Mouse (Mus musculus) induced T-regulatory cell, adult 2 months (primary cell): Measurements from ENCODE around the gene 1700025G04Rik.
A peak's percentile ranks its signal among the peaks of the same experiment; 100 is the strongest.

ENCODE experiments used
- DNase-seq: peaks from one replicate; pipeline ENCODE4 v3.0.0-alpha.2; 2012; ENCODE audit warnings: low read depth

1700025G04Rik gene

GRCm38 (mm10) chr1:152076222-152076845 is 13.6 kb downstream of the 1700025G04Rik start:
- no peak for DNase-seq

GRCm38 (mm10) chr1:152075725-152076124 is 14.2 kb downstream of the 1700025G04Rik start:
- DNase-seq = no peak

GRCm38 (mm10) chr1:152070441-152070840 is 19.5 kb downstream of the 1700025G04Rik start:
- DNase-seq = no peak

- no peak for DNase-seq
These were observed 20.2 kb downstream of the 1700025G04Rik start for GRCm38 (mm10) chr1:152069745-152070144.

GRCm38 (mm10) chr1:152067919-152068318 is 22.0 kb downstream of the 1700025G04Rik start:
- DNase-seq = no peak

- DNase-seq = no peak
These were observed 24.4 kb downstream of the 1700025G04Rik start for GRCm38 (mm10) chr1:152065527-152065926.

- no peak for DNase-seq
These were observed 26.4 kb downstream of the 1700025G04Rik start for GRCm38 (mm10) chr1:152063357-152064145.

- no peak for DNase-seq
These were observed 28.2 kb downstream of the 1700025G04Rik start for GRCm38 (mm10) chr1:152061745-152062144.

- no peak for DNase-seq
These were observed 29.7 kb downstream of the 1700025G04Rik start for GRCm38 (mm10) chr1:152060265-152060664.

- no peak for DNase-seq
These were observed 31.1 kb downstream of the 1700025G04Rik start for GRCm38 (mm10) chr1:152058776-152059175.

GRCm38 (mm10) chr1:152053112-152053511 is 36.8 kb downstream of the 1700025G04Rik start:
- peak; percentile 25 for DNase-seq

GRCm38 (mm10) chr1:152051858-152052257 is 38.1 kb downstream of the 1700025G04Rik start:
- DNase-seq = no peak

GRCm38 (mm10) chr1:152050037-152050436 is 39.9 kb downstream of the 1700025G04Rik start:
- DNase-seq = no peak

- DNase-seq = no peak
These were observed 41.6 kb downstream of the 1700025G04Rik start for GRCm38 (mm10) chr1:152048291-152048690.

- no peak for DNase-seq
These were observed 42.5 kb downstream of the 1700025G04Rik start for GRCm38 (mm10) chr1:152047416-152047815.

- no peak for DNase-seq
These were observed 46.5 kb downstream of the 1700025G04Rik start for GRCm38 (mm10) chr1:152043453-152043852.

- DNase-seq = peak; percentile 40
These were observed 47.5 kb downstream of the 1700025G04Rik start for GRCm38 (mm10) chr1:152042409-152042808.

GRCm38 (mm10) chr1:152041005-152041404 is 48.9 kb downstream of the 1700025G04Rik start:
- no peak for DNase-seq

- no peak for DNase-seq
These were observed 49.9 kb downstream of the 1700025G04Rik start for GRCm38 (mm10) chr1:152040053-152040452.

- DNase-seq = no peak
These were observed 50.3 kb downstream of the 1700025G04Rik start for GRCm38 (mm10) chr1:152039588-152039987.

GRCm38 (mm10) chr1:152038086-152038485 is 51.8 kb downstream of the 1700025G04Rik start:
- DNase-seq = peak; percentile 26

- no peak for DNase-seq
These were observed 52.3 kb downstream of the 1700025G04Rik start for GRCm38 (mm10) chr1:152037589-152037988.

- DNase-seq = no peak
These were observed 55.2 kb downstream of the 1700025G04Rik start for GRCm38 (mm10) chr1:152034766-152035165.
